Mouse (Mus musculus): ENCODE measurements around the gene Prokr1. TPM values are rescaled to one million over a fixed set of nuclear protein-coding genes. Genes with fewer than 3 reads are reported as not detected.
"Not testable (repeated sequence)": the region's sequence is repeated elsewhere in the genome, so short reads cannot be mapped to it uniquely, and the experiment has no call there.

Prokr1 gene
- polyA plus RNA-seq, 1 experiment from 2014 or later = 5.4 TPM

- no peaks in the 10 kb centered on the region for H3K36me3 ChIP-seq (replicated peaks)
- no peak overlapping the region for H3K4me2 ChIP-seq
- no peaks in the 10 kb centered on the region for H3K9me3 ChIP-seq (replicated peaks)
- no peak for ATAC-seq (ENCODE audit: insufficient read depth)
- peaks cover 33% of the 10 kb centered on the region for H3K27me3 ChIP-seq
- no peaks in the 10 kb centered on the region for H3K4me1 ChIP-seq (replicated peaks)
- no peak overlapping the region for H3K9ac ChIP-seq
- WGBS (ENCODE audit: insufficient replicate concordance) = 49% methylated on average over 10 of the region's 10 CpGs
- no peak overlapping the region for H3K4me3 ChIP-seq (replicated peaks)
- H3K27ac ChIP-seq (replicated peaks) = no peak overlapping the region
These were observed 6.7 kb upstream of the Prokr1 start for GRCm38 (mm10) chr6:87597116-87597833.

- Histone ChIP-seq H3K4me3 (replicated peaks) (no peak overlapping the region), H3K27me3 (peaks cover 33% of the 10 kb centered on the region), H3K4me1 (replicated peaks) (peaks cover 21% of the 10 kb centered on the region), H3K36me3 (replicated peaks) (no peaks in the 10 kb centered on the region), H3K9ac (no peak overlapping the region), H3K4me2 (no peak overlapping the region), H3K9me3 (replicated peaks) (no peaks in the 10 kb centered on the region), H3K27ac (replicated peaks) (no peak overlapping the region)
- WGBS (ENCODE audit: insufficient replicate concordance) = 54% methylated on average over 6 of the region's 6 CpGs
- ATAC-seq (ENCODE audit: insufficient read depth) = no peak
These were observed 3.6 kb upstream of the Prokr1 start for GRCm38 (mm10) chr6:87594188-87594587.

DNA sequence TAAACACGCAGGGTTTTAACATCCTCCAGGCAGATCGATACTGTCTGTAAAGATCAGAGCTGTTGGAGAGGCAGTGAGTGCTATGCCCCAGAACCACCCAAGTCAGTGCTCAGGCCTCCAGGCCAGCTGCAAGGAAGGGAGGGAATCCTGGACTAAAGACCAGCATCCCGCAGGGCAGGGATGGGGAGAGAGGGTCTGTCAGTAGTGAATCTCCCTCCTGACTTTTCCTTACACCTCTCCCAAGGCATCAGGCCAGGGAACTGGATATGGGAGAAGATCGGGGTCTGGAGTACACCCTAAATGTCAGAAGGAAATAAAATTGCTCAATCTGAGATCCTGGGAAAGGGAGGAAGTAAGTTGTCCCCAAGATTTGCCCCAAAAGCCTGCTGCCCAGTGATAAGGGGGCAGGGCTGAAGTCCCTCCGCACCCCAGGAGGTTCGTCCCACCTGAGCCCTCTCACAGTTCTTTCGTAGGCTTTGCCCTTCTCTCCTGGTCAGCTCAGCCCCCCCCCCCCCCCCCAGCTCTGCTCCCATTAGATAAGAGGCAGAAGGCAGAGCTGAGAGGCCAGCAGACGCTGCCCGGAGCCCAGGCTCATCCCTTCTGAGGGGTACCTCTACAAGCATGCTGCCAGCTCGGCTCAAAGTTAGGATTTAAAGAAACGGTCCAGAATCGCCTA is 687 bp downstream of the Prokr1 start:
- Histone ChIP-seq H3K36me3 (replicated peaks) (peaks cover 12% of the 10 kb centered on the region; the same call in 1 of the 2 replicates), H3K4me3 (replicated peaks) (peak overlapping the region; percentile 66), H3K9ac (peak overlapping the region; percentile 70), H3K27me3 (peaks cover 49% of the 10 kb centered on the region), H3K27ac (replicated peaks) (peak overlapping the region; percentile 61), H3K4me1 (replicated peaks) (peaks cover 53% of the 10 kb centered on the region), H3K9me3 (replicated peaks) (no peaks in the 10 kb centered on the region), H3K4me2 (peak overlapping the region; percentile 89)
- ATAC-seq (ENCODE audit: insufficient read depth) = peak; percentile 80
- WGBS (ENCODE audit: insufficient replicate concordance) = 11% methylated on average over 12 of the region's 12 CpGs

GRCm38 (mm10) chr6:87583991-87584390 is 6.6 kb downstream of the Prokr1 start:
- Histone ChIP-seq H3K4me1 (replicated peaks) (peaks cover 70% of the 10 kb centered on the region), H3K4me3 (replicated peaks) (no peak overlapping the region), H3K4me2 (peak overlapping the region; percentile 46), H3K27me3 (peaks cover 19% of the 10 kb centered on the region), H3K27ac (replicated peaks) (peak overlapping the region; percentile 99), H3K9ac (no peak overlapping the region; the same call in 1 of the 2 replicates), H3K36me3 (replicated peaks) (peaks cover 29% of the 10 kb centered on the region), H3K9me3 (replicated peaks) (no peaks in the 10 kb centered on the region)
- no peak for ATAC-seq (ENCODE audit: insufficient read depth)
- WGBS (ENCODE audit: insufficient replicate concordance) = 83% methylated on average over 7 of the region's 7 CpGs

GRCm38 (mm10) chr6:87583183-87583611 is 7.3 kb downstream of the Prokr1 start:
- H3K27me3 ChIP-seq = peaks cover 11% of the 10 kb centered on the region
- 19% methylated on average over 1 of the region's 1 CpGs for WGBS (ENCODE audit: insufficient replicate concordance)
- H3K9ac ChIP-seq = peak overlapping the region; percentile 50
- H3K27ac ChIP-seq (replicated peaks) = peak overlapping the region; percentile 99
- peak; percentile 97 for ATAC-seq (ENCODE audit: insufficient read depth)
- H3K36me3 ChIP-seq (replicated peaks) = peaks cover 23% of the 10 kb centered on the region
- H3K9me3 ChIP-seq (replicated peaks) = no peaks in the 10 kb centered on the region
- H3K4me1 ChIP-seq (replicated peaks) = peaks cover 63% of the 10 kb centered on the region
- H3K4me3 ChIP-seq (replicated peaks) = peak overlapping the region; percentile 28
- peak overlapping the region; percentile 71 for H3K4me2 ChIP-seq

DNA sequence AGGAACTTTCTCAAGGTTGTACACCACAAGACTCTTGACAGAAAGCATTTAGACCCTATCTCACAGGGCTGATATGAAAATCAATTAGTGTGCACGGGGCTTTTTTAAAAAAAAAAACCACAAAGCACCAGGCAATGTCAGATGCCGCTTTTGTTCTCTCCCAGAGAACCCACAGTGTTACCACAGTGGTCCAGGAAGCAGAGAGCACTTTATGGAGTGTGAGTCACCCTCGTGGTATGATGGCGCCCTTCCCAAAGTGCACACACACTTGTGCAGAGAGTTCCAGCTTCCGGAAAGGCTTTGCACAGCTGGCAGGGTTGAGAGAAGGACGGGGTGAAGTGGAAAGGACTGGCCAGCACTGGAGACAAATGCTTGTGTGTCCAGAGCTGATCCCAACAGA is 8.1 kb downstream of the Prokr1 start:
- peaks cover 61% of the 10 kb centered on the region for H3K4me1 ChIP-seq (replicated peaks)
- H3K36me3 ChIP-seq (replicated peaks) = peaks cover 21% of the 10 kb centered on the region
- no peaks in the 10 kb centered on the region for H3K9me3 ChIP-seq (replicated peaks)
- peak overlapping the region; percentile 28 for H3K4me3 ChIP-seq (replicated peaks)
- H3K27ac ChIP-seq (replicated peaks) = peak overlapping the region; percentile 99
- peak overlapping the region; percentile 71 for H3K4me2 ChIP-seq
- 15% methylated on average over 6 of the region's 6 CpGs for WGBS (ENCODE audit: insufficient replicate concordance)
- no peak for ATAC-seq (ENCODE audit: insufficient read depth)
- H3K27me3 ChIP-seq = peaks cover 4% of the 10 kb centered on the region
- peak overlapping the region; percentile 50 for H3K9ac ChIP-seq

- no peak for ATAC-seq (ENCODE audit: insufficient read depth)
- Histone ChIP-seq H3K4me1 (replicated peaks) (peaks cover 57% of the 10 kb centered on the region), H3K9me3 (replicated peaks) (no peaks in the 10 kb centered on the region), H3K27me3 (no peaks in the 10 kb centered on the region; the same call in 1 of the 2 replicates), H3K36me3 (replicated peaks) (peaks cover 21% of the 10 kb centered on the region), H3K27ac (replicated peaks) (peak overlapping the region; percentile 99), H3K9ac (no peak overlapping the region), H3K4me2 (0 out of 2 replicates have a peak overlapping the region, but pooled peaks have one; percentile 71), H3K4me3 (replicated peaks) (no peak overlapping the region)
- 79% methylated on average over 18 of the region's 18 CpGs for WGBS (ENCODE audit: insufficient replicate concordance)
These were observed 9.0 kb downstream of the Prokr1 start for GRCm38 (mm10) chr6:87581581-87581980.

GRCm38 (mm10) chr6:87581071-87581470 is 9.5 kb downstream of the Prokr1 start:
- peaks cover 52% of the 10 kb centered on the region for H3K4me1 ChIP-seq (replicated peaks)
- H3K9ac ChIP-seq = no peak overlapping the region
- WGBS (ENCODE audit: insufficient replicate concordance) = 83% methylated on average over 15 of the region's 15 CpGs
- H3K36me3 ChIP-seq (replicated peaks) = peaks cover 21% of the 10 kb centered on the region
- H3K4me3 ChIP-seq (replicated peaks) = no peak overlapping the region
- ATAC-seq (ENCODE audit: insufficient read depth) = no peak
- H3K4me2 ChIP-seq = no peak overlapping the region
- no peak overlapping the region; the same call in 1 of the 2 replicates for H3K27ac ChIP-seq (replicated peaks)
- no peaks in the 10 kb centered on the region for H3K9me3 ChIP-seq (replicated peaks)
- no peaks in the 10 kb centered on the region; the same call in 1 of the 2 replicates for H3K27me3 ChIP-seq

DNA sequence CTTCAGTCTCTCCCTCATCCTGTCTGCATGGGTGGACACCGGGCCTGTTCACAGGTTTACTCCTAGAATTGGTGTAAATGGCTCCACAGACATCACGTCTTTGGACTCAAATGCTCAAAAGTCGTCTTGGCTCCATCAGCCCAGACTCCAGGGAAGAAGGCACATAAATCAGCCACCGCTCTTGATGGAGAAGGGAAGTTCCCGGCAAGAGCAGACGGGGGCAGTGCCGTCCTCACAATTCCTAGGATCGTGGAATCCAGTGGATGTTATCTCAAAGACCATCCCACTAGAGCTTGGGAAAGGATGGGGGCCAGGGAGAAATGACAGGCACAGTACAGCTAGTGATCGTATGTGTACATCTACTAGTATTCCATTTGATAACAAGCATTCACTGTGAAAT is 12.3 kb downstream of the Prokr1 start:
- Histone ChIP-seq H3K9me3 (replicated peaks) (no peaks in the 10 kb centered on the region), H3K27me3 (peaks cover 10% of the 10 kb centered on the region), H3K36me3 (replicated peaks) (peaks cover 17% of the 10 kb centered on the region), H3K4me2 (no peak overlapping the region), H3K27ac (replicated peaks) (no peak overlapping the region), H3K9ac (no peak overlapping the region), H3K4me3 (replicated peaks) (no peak overlapping the region), H3K4me1 (replicated peaks) (peaks cover 24% of the 10 kb centered on the region)
- ATAC-seq (ENCODE audit: insufficient read depth) = no peak
- 51% methylated on average over 9 of the region's 9 CpGs for WGBS (ENCODE audit: insufficient replicate concordance)

DNA sequence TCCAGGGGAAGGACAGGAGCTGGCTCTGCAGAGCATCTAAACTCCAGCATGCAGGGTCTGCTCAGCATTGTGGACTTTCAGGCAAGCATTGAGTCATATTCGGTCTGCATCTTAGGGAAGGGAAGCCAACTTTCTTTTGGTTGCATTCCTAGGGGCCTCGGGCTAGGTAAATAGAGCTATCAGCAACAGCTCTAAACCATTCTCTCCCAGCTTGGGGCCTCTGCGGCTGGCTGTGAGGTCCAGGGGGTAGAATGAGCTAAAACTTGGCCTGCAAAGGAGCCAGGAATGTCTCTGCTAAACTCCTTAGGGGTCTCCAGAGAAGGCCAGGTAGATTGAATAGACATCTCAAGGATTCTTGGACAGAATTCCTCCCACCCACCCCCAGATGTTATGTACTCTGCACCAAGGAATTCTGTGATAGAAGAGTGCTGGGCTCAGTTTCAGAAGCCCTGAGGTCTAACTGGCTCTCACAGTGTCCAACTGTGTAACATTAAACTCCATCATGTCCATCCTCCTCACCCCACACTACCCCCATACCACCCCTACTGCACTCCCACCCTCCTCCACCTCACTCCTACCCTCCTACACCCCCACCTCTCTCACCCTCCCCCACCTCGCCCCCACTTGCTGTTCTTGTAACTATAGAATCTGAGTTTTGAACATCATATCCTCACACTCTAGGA is 13.8 kb downstream of the Prokr1 start:
- H3K36me3 ChIP-seq (replicated peaks) = peaks cover 17% of the 10 kb centered on the region
- H3K27ac ChIP-seq (replicated peaks) = no peak overlapping the region
- no peak; the same call in 1 of the 2 replicates for ATAC-seq (ENCODE audit: insufficient read depth)
- H3K9me3 ChIP-seq (replicated peaks) = no peaks in the 10 kb centered on the region
- H3K9ac ChIP-seq = no peak overlapping the region
- peaks cover 11% of the 10 kb centered on the region for H3K4me1 ChIP-seq (replicated peaks)
- peaks cover 17% of the 10 kb centered on the region for H3K27me3 ChIP-seq
- WGBS (ENCODE audit: insufficient replicate concordance) = 38% methylated on average over 4 of the region's 4 CpGs
- H3K4me2 ChIP-seq = no peak overlapping the region
- H3K4me3 ChIP-seq (replicated peaks) = no peak overlapping the region

- not testable (repeated sequence) for ATAC-seq (ENCODE audit: insufficient read depth); H3K4me1 ChIP-seq (replicated peaks); H3K4me3 ChIP-seq (replicated peaks); H3K4me2 ChIP-seq; H3K27ac ChIP-seq (replicated peaks); H3K36me3 ChIP-seq (replicated peaks); H3K9ac ChIP-seq; H3K9me3 ChIP-seq (replicated peaks)
- peaks cover 25% of the 10 kb centered on the region for H3K27me3 ChIP-seq
These were observed 18.7 kb downstream of the Prokr1 start for GRCm38 (mm10) chr6:87571863-87572262.
